Mouse (Mus musculus) heart, postnatal 0 days (tissue): Measurements from ENCODE around the gene Cacng8.

Experiments used
- CTCF ChIP-seq: IDR thresholded peaks from 2 replicates; pipeline ENCODE4 v1.5.1; 2016; ENCODE audit warnings: antibody characterized with exemption, control low read depth, low read depth
- EP300 ChIP-seq: IDR thresholded peaks from 2 replicates; pipeline ENCODE4 v1.6.1; 2016; ENCODE audit warnings: antibody characterized with exemption, low read depth

DNA sequence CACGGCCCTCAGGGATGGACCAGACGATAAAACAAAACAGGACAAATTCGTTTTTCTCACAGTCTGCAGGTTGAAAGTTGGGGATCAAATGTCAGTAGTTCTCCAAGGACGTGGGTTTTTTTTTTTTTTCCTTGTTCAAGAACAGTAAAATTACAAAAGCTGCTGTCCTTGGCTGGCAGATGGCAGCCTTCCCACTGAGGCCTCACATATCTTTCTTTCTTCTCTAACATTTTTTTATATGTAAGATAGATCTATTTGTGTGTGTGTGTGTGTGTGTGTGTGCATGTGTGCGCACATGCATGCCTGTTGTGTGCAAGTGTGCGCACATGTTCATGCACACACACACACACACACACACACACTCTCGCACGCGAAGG lies 67.3 kb downstream of the Cacng8 start:
- no peak for TF ChIP-seq CTCF
- no peak for TF ChIP-seq EP300
